Mouse (Mus musculus) CD8-positive naive resting alpha-beta T cell, adult 2 months (primary cell): ENCODE data around the gene Ehd1.
"Not testable (repeated sequence)": the region's sequence is repeated elsewhere in the genome, so short reads cannot be mapped to it uniquely, and the experiment has no call there.

Experiments used
- DNase-seq, 2 experiments: peaks; one replicate each; pipeline ENCODE4 v3.0.0; 2022; ENCODE audit warnings: low read depth in 2 of 2, low spot score in 2 of 2

Ehd1 gene

GRCm38 (mm10) chr19:6299450-6300267 lies 23.1 kb downstream of the Ehd1 start:
- no peak for DNase-seq

- DNase-seq: no peak
These were observed 23.9 kb downstream of the Ehd1 start for GRCm38 (mm10) chr19:6300402-6300841.

- DNase-seq: no peak
These were observed 25.6 kb downstream of the Ehd1 start for GRCm38 (mm10) chr19:6302114-6302513.

GRCm38 (mm10) chr19:6302522-6302921 lies 26.0 kb downstream of the Ehd1 start:
- no peak for DNase-seq

- no peak for DNase-seq
These were observed 27.3 kb downstream of the Ehd1 start for GRCm38 (mm10) chr19:6303831-6304230.

GRCm38 (mm10) chr19:6304787-6305516 lies 28.4 kb downstream of the Ehd1 start:
- DNase-seq: peak; percentile 88 to 94

- no peak for DNase-seq
These were observed 29.1 kb downstream of the Ehd1 start for GRCm38 (mm10) chr19:6305517-6306115.

- DNase-seq: peak; percentile 65 to 70
These were observed 29.6 kb downstream of the Ehd1 start, which contains the start of gene Cdc42bpg for GRCm38 (mm10) chr19:6306137-6306551. TSS of gene Cdc42bpg (plus strand) at chr19:6306456.

GRCm38 (mm10) chr19:6306586-6306985 lies 30.1 kb downstream of the Ehd1 start:
- DNase-seq: peak; percentile 85 to 88

GRCm38 (mm10) chr19:6307733-6308531 lies 31.4 kb downstream of the Ehd1 start:
- no peak for DNase-seq

GRCm38 (mm10) chr19:6310181-6310580 lies 33.7 kb downstream of the Ehd1 start:
- no peak for DNase-seq

GRCm38 (mm10) chr19:6311783-6312182 lies 35.3 kb downstream of the Ehd1 start:
- not testable (repeated sequence) for DNase-seq

- no peak for DNase-seq
These were observed 37.3 kb downstream of the Ehd1 start for GRCm38 (mm10) chr19:6313796-6314195.

GRCm38 (mm10) chr19:6314513-6314912 lies 38.0 kb downstream of the Ehd1 start:
- no peak for DNase-seq

GRCm38 (mm10) chr19:6315573-6315972 lies 39.0 kb downstream of the Ehd1 start:
- no peak for DNase-seq

- DNase-seq: no peak
These were observed 41.6 kb downstream of the Ehd1 start for GRCm38 (mm10) chr19:6318145-6318544.

- DNase-seq: no peak
These were observed 44.8 kb downstream of the Ehd1 start for GRCm38 (mm10) chr19:6321358-6321757.

GRCm38 (mm10) chr19:6321786-6322621 lies 45.5 kb downstream of the Ehd1 start:
- no peak for DNase-seq

- DNase-seq: no peak
These were observed 48.2 kb downstream of the Ehd1 start for GRCm38 (mm10) chr19:6324751-6325150.

GRCm38 (mm10) chr19:6331178-6331577 lies 54.7 kb downstream of the Ehd1 start:
- DNase-seq: no peak
